Mouse (Mus musculus) MEL (cell line): Measurements from ENCODE around the gene Gm8764. TPM values are rescaled to one million over a fixed set of nuclear protein-coding genes. Genes with fewer than 3 reads are reported as not detected.

Source experiments
- DNase-seq: peaks from one replicate; pipeline ENCODE4 v3.0.0; 2011; ENCODE audit warnings: low read depth, low spot score
- H3K27ac ChIP-seq: 2 replicates; pipeline ENCODE4 v1.5.1; 2012; ENCODE audit warnings: low read depth, mild to moderate bottlenecking, control low read depth, low read length, moderate library complexity; ENCODE audit not compliant: control insufficient read depth
- H3K27me3 ChIP-seq, 2 experiments: fragments of 150-350 bp in 1 of 2; sonication (generic) in 1 of 2; 2 replicates each; pipeline ENCODE4 v1.6.1; 2012; ENCODE audit warnings: low read length in 2 of 2, mild to moderate bottlenecking in 2 of 2, improper control_type of control experiment in 1 of 2, moderate library complexity in 1 of 2; ENCODE audit not compliant: insufficient read depth in 2 of 2, control insufficient read depth in 1 of 2
- H3K36me3 ChIP-seq, 2 experiments: 2 replicates each; pipeline ENCODE4 v1.6.1; 2012 to 2014; ENCODE audit warnings: low read length in 2 of 2, improper control_type of control experiment in 1 of 2, inconsistent platforms in 1 of 2, mild to moderate bottlenecking in 1 of 2; ENCODE audit not compliant: insufficient read depth in 2 of 2, control insufficient read depth in 1 of 2
- H3K4me1 ChIP-seq, 2 experiments: fragments of 150-350 bp in 1 of 2; sonication (generic) in 1 of 2; 2 replicates each; pipeline ENCODE4 v1.6.1; 2012; ENCODE audit warnings: low read length in 2 of 2, improper control_type of control experiment in 1 of 2, mild to moderate bottlenecking in 1 of 2; ENCODE audit not compliant: insufficient read depth in 2 of 2, control insufficient read depth in 1 of 2
- H3K4me3 ChIP-seq, 2 experiments: fragments of 150-350 bp in 1 of 2; sonication (generic) in 1 of 2; 2 replicates each; pipeline ENCODE4 v1.5.1; 2012; ENCODE audit warnings: low read depth in 2 of 2, low read length in 2 of 2, mild to moderate bottlenecking in 2 of 2, moderate library complexity in 2 of 2, control low read depth in 1 of 2, improper control_type of control experiment in 1 of 2; ENCODE audit not compliant: control insufficient read depth in 1 of 2, insufficient read depth in 1 of 2
- H3K79me2 ChIP-seq: 2 replicates; pipeline ENCODE4 v1.6.1; 2012; ENCODE audit warnings: mild to moderate bottlenecking, low read length, moderate library complexity; ENCODE audit not compliant: control insufficient read depth, poor library complexity, insufficient read depth
- H3K9ac ChIP-seq: 2 replicates; pipeline ENCODE4 v1.6.1; 2012; ENCODE audit warnings: low read depth, mild to moderate bottlenecking, control low read depth, low read length, moderate library complexity; ENCODE audit not compliant: control insufficient read depth, poor library complexity, severe bottlenecking
- H3K9me3 ChIP-seq: fragments of 150-350 bp; sonication (generic); replicated peaks from 2 replicates; pipeline ENCODE4 v1.6.1; 2012; ENCODE audit warnings: mild to moderate bottlenecking, low read length, improper control_type of control experiment, moderate library complexity; ENCODE audit not compliant: insufficient read depth
- BHLHE40 ChIP-seq: IDR thresholded peaks from 2 replicates; pipeline ENCODE4 v1.6.1; 2012; ENCODE audit warnings: low read depth, mild to moderate bottlenecking, inconsistent platforms, low read length, improper control_type of control experiment, borderline replicate concordance
- EP300 ChIP-seq, 2 experiments: IDR thresholded peaks; 2 replicates each; pipeline ENCODE4 v1.6.1; 2011; ENCODE audit warnings: improper control_type of control experiment in 2 of 2, low read length in 2 of 2, low read depth in 1 of 2, mild to moderate bottlenecking in 1 of 2
- HCFC1 ChIP-seq: IDR thresholded peaks from 2 replicates; pipeline ENCODE4 v1.6.1; 2012; ENCODE audit warnings: low read depth, mild to moderate bottlenecking, inconsistent platforms, low read length, improper control_type of control experiment, moderate library complexity
- JUND ChIP-seq: IDR thresholded peaks from 2 replicates; pipeline ENCODE4 v1.6.1; 2011; ENCODE audit warnings: low read depth, mild to moderate bottlenecking, improper control_type of control experiment, low read length
- MEF2A ChIP-seq: IDR thresholded peaks from 2 replicates; pipeline ENCODE4 v1.6.1; 2014; ENCODE audit warnings: low read depth, mild to moderate bottlenecking, inconsistent platforms, low read length, improper control_type of control experiment; ENCODE audit not compliant: poor library complexity, insufficient replicate concordance, severe bottlenecking; ENCODE audit errors: extremely low read depth
- MYC ChIP-seq: IDR thresholded peaks from 2 replicates; pipeline ENCODE4 v1.6.1; 2011; ENCODE audit warnings: low read depth, mild to moderate bottlenecking, low read length, improper control_type of control experiment, moderate library complexity
- POLR2AphosphoS2 ChIP-seq: IDR thresholded peaks from 2 replicates; pipeline ENCODE4 v1.6.1; 2011; ENCODE audit warnings: low read length, improper control_type of control experiment
- TCF12 ChIP-seq: IDR thresholded peaks from 2 replicates; pipeline ENCODE4 v1.6.1; 2014; ENCODE audit warnings: low read depth, mild to moderate bottlenecking, inconsistent platforms, low read length, improper control_type of control experiment, moderate library complexity
- UBTF ChIP-seq: IDR thresholded peaks from 2 replicates; pipeline ENCODE4 v1.6.1; 2012; ENCODE audit warnings: low read depth, mild to moderate bottlenecking, inconsistent platforms, low read length, improper control_type of control experiment, moderate library complexity, borderline replicate concordance; ENCODE audit not compliant: insufficient read depth
- USF1 ChIP-seq: IDR thresholded peaks from 2 replicates; pipeline ENCODE4 v1.6.1; 2014; ENCODE audit warnings: low read depth, mild to moderate bottlenecking, inconsistent platforms, low read length, improper control_type of control experiment, moderate library complexity
- ZNF384 ChIP-seq: IDR thresholded peaks from 2 replicates; pipeline ENCODE4 v1.6.1; 2012; ENCODE audit warnings: low read depth, mild to moderate bottlenecking, inconsistent platforms, low read length, improper control_type of control experiment
- polyA plus RNA-seq, 2 experiments: library from polyadenylated mRNA; stranded (reverse) in 1 of 2; unstranded in 1 of 2; fragments of >175 nt in 1 of 2; fragments of >200 nt in 1 of 2; gene quantifications; 2 replicates each; pipeline versions ENCODE4 v1.2.1 to v1.2.4; 2012; ENCODE audit warnings: low replicate concordance in 2 of 2, low read depth in 1 of 2; ENCODE audit not compliant: insufficient read length in 2 of 2, insufficient read depth in 1 of 2, missing spikeins in 1 of 2
- total RNA-seq: library from RNA; depleted of rRNA; stranded (reverse); fragments of 300-350 nt; gene quantifications from 2 replicates; pipeline ENCODE4 v1.2.3, GENCODE M21; 2012; rRNA removed

Gene Gm8764
- total and polyA plus RNA-seq, 3 experiments, result not detected

- no peaks in the 10 kb centered on the region for H3K27me3 ChIP-seq
- H3K4me3 ChIP-seq, result no peak overlapping the region
- no peaks in the 10 kb centered on the region for H3K4me1 ChIP-seq
- no peak overlapping the region for H3K9ac ChIP-seq
- H3K9me3 ChIP-seq, result no peaks in the 10 kb centered on the region
- H3K27ac ChIP-seq, result no peak overlapping the region
- TF ChIP-seq BHLHE40 (no peak), ZNF384 (no peak), EP300 (IDR thresholded peaks at IDR 0.05; ENCODE audit: low read depth in 1 of 2, low read length in 2 of 2) (no peak), POLR2AphosphoS2 (no peak), MYC (no peak), TCF12 (no peak), JUND (no peak), HCFC1 (no peak), MEF2A (no peak), USF1 (no peak)
- no peak for DNase-seq
- H3K36me3 ChIP-seq, result no peaks in the 10 kb centered on the region
- H3K79me2 ChIP-seq, result no peaks in the 10 kb centered on the region
Observed at GRCm38 (mm10) chr10:104209655-104210054, 49.8 kb downstream of the Gm8764 start.

- no peaks in the 10 kb centered on the region for H3K27me3 ChIP-seq
- no peak overlapping the region for H3K9ac ChIP-seq
- DNase-seq, result no peak
- TF ChIP-seq UBTF, result no peak
- no peak overlapping the region for H3K4me3 ChIP-seq
- H3K27ac ChIP-seq, result no peak overlapping the region
- no peaks in the 10 kb centered on the region for H3K4me1 ChIP-seq
- no peaks in the 10 kb centered on the region for H3K9me3 ChIP-seq
- no peaks in the 10 kb centered on the region for H3K36me3 ChIP-seq
- no peaks in the 10 kb centered on the region for H3K79me2 ChIP-seq
Observed at GRCm38 (mm10) chr10:104210268-104210990, 50.6 kb downstream of the Gm8764 start.

Other genes starting within 250 kb of the Gm8764 start
- gene Gm21293, start 17.0 kb upstream of the Gm8764 start, total RNA-seq, result not detected in 2 replicates
- not detected for gene Gm21293, start 17.0 kb upstream of the Gm8764 start, polyA plus RNA-seq
- gene Gm6763, start 8.5 kb upstream of the Gm8764 start, total RNA-seq, result not detected in 2 replicates
- gene Gm6763, start 8.5 kb upstream of the Gm8764 start, polyA plus RNA-seq, result not detected
- not detected in 2 replicates for gene Gm21304, start 8.5 kb downstream of the Gm8764 start, total RNA-seq
- not detected for gene Gm21304, start 8.5 kb downstream of the Gm8764 start, polyA plus RNA-seq
- gene Gm21312, start 17.0 kb downstream of the Gm8764 start, total RNA-seq, result not detected in 2 replicates
- gene Gm21312, start 17.0 kb downstream of the Gm8764 start, polyA plus RNA-seq, result not detected
- not detected in 2 replicates for gene Gm20765, start 25.5 kb downstream of the Gm8764 start, total RNA-seq
- not detected for gene Gm20765, start 25.5 kb downstream of the Gm8764 start, polyA plus RNA-seq
- gene Gm4340, start 34.0 kb downstream of the Gm8764 start, total RNA-seq, result not detected in 2 replicates
- not detected for gene Gm4340, start 34.0 kb downstream of the Gm8764 start, polyA plus RNA-seq